Mouse (Mus musculus) frontal cortex, postnatal 25 days (tissue): ENCODE data around the gene Lipt1.

Experiments used
- DNase-seq, 2 experiments: peaks; one replicate each; pipeline ENCODE4 v3.0.0; 2022; ENCODE audit warnings: low spot score in 2 of 2

The Lipt1 gene

DNA sequence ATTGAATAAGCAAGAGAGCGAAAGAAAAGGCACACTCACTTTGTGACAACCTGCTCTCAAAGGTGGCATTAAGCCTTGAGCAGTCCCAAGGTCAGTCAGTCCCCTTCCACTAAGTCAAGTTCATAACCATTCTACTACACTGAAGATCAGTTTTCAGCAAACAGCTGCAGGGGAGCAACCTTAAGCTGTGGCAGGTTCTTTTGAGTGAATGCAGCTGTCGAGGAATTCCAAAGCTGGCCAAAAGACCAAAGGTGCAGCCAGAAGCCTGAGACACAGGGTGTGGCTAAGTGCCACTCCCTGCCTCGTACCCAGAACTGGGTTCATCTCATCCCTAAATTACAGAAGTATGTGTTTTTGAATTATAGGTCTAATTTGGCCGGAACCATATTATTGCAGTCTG, 28.3 kb downstream of the Lipt1 start:
- no peak for DNase-seq

DNA sequence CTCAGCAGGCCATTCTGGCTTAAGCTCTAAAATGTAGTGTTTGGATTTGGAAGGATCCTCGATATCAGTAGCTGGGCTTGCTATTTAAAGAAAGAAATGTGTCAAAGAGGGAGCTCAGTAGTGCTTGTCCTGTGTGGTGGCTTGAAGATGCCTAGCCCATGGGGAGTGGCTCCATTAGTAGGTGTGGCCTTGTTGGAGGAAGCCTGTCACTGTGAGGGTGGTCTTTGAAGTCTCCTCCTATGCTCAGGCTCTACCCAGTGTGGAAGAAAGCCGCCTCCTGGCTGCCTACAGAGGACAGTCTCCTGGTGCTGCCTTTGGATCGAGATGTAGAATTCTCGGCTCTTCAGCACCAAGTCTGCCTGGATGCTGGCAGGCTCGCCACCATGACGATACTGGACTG, 28.8 kb downstream of the Lipt1 start:
- DNase-seq = no peak

DNA sequence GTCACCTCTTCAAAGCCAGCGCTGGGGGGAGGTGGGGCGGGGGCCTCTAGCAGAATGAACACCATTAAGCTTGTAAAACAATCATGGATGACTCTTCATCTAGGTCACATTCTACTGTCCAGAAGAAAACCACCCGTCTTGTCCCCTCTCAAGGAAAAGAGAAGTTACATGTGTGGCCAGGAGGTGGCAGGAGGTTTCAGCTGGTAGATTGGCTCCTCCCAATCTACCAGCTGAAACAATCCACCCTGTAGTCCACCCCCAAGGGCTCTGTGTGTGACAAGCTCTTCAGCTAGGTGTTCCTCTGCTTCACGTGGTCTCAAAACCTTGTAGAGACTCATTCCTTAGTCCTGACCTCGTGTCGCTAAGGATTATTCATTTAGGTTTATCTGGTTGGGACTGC, 31.6 kb downstream of the Lipt1 start:
- no peak for DNase-seq

DNA sequence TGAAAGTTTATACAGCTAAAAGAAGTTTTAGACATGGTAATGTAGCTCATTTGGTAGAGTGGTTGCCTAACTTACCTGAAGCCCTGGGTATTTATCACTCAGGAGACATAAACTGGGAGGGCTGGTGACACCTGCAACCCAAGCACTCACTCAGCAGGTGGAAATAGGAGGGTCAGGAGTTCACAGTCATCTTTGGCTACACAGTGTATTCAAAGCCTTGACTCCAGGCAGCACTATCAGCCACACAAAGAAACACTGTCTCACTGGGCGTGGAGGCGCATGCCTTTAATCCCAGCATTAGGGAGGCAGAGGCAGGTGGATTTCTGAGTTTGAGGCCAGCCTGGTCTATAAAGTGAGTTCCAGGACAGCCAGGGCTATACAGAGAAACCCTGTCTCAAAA, 41.2 kb downstream of the Lipt1 start:
- no peak for DNase-seq

DNA sequence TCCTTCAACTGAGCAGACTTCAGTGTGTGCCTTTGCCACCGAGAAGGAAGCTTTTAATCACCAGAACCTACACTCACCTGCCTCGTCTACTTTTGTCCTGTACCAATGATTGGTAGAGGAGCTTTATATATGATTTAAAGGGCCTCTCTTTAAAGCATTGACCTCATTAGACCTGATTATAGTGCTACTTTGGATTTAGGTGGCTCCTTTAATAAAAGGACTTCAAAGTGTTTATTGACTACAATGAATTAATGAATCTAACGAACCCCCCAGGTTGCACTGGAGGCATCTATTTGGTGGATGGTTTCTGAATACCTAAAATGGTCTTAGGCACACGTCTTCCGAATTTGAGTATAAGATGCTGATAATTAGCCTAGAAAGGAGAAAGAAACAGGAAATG, 44.9 kb downstream of the Lipt1 start, which contains the start of gene Lyg2:
Lyg2 (minus strand) TSS at position 101 of the 400 bp plus-strand sequence.
- no peak for DNase-seq

DNA sequence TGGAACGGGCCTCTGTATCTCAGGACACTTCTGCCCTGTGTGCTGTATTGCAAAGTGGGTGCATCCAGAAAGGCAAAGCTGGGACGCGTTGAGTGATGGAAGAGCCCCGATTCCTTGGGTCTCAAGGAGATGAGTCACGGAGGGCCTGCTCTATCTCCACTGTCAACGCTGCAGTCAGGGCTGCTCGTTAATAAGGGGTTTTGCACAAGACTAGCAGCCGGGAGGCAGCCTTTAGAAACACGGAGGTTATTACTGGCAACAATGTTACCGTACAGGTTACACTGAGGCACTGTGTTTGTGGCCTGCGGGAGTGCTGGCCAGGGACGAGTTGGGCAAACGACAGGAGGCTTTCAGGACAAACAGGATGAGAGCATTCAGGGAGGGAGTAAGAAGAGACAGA, 46.1 kb downstream of the Lipt1 start:
- no peak for DNase-seq

DNA sequence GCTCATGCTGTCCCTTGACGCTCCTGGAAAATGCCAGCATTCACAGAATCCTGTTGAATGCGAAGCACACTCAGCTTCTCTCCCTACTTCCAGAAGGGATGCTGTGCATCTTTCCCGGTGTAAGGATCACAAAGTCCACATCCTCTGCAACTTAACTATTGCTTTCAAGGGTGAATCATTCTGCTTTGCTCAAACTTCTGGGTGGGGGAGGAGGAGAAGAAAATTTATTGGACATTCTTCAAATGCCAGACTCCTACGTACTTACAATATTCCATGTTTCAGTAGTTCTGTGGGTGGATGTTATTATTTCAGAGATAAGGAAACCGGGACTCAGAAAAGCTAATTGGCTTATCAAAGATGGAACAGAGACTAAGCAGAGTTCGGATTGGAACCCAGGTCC, 46.6 kb downstream of the Lipt1 start:
- DNase-seq = no peak

DNA sequence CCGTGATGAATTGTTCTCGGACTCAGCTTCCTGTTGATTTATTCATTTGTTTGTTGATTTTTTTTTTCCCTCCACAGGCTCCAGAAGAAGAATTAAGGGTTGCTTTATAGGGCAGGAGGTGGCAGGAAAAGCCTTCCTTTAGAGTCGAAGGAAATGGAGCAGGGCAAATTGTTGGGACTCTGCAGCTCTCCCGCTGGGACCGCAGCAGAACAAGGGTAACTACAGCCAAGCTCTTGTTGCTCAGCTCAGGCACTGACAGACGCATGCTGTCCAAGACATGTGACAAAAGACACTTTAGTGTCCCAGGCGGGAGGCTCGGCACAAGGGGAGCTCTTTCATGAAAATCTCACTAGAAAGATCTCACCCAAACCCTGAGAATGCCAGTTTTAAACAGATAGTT, 51.0 kb downstream of the Lipt1 start:
- DNase-seq = no peak
